Mouse (Mus musculus): ENCODE results near the gene Tnfaip8l2.
A peak's percentile ranks its signal among the peaks of the same experiment; 100 is the strongest.

Gene Tnfaip8l2

DNA sequence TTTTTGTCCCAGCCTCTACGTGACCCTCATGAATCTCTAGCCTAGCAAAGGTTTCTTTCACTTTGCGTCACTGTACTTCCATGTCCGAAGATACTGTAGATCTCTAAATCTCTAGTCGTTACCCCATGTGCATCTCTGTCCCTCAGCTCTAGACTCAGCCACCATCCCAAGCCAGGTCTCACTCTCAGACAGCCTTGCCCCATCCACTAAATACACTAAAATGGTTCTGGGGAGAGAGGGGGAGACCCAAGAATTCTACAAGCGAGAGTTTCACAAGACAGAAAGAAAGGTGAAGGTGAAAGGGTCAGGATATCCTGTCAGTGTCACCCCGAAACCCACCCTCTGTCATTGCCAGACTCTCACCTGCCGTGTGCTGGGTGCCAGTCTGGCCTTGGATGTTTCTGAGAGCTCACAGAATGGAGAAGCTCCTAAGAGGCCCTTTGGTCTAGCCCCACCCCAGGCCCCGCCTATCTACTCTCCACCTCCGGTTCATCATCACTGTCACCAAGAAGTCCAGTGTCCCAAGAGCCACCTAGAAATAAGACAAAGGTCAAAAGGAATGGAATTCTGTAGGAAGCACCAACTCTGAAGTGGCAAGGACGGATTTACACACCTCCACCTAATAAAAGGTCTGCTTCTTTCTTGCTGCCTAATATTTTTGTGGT is at the start of gene Tnfaip8l2:
TSS of gene Tnfaip8l2 (minus strand) at position 409 of the 665 bp plus-strand sequence.
- no peak for DNase-seq (ENCODE audit: low spot score)

DNA sequence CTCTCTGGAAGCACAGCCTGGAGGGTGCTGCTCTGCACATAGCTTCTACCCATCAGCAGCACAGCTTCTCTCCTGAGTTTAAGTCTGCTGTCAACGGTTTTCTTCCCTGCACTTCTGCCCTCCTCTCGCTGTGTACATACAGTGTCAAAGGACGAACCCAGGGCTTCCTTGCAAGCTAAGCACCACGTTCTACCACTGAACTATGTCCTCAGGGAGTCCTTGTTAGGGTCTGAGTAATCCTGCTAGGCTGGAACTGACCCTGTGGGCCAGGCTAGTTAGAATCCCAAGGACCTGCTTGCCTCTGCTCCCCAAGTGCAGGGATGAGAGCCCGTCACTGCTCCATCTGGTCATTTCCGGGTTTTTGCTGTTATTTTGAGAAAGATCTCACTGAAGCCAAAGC is 44.7 kb upstream of the Tnfaip8l2 start:
- DNase-seq (ENCODE audit: low spot score): no peak

DNA sequence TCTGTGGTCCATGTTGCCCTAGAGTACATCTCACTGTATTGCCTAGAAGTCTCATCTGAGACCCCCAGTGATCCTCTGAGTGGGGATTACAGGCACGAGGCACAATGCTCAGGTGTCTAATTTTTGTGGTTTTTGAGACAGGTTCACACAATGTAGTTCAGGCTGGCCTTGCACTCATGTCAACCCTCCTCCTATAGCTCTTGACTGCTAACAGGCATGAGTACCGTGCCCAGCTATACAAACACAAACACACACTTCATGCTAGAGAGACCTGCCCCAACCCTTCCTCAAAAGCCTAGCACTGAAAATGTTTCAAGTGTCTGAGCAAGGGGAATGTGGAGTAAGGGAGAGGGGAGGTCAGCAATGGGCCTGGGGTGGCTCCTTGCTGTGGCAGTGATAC is 43.9 kb upstream of the Tnfaip8l2 start:
- DNase-seq (ENCODE audit: low spot score): no peak

DNA sequence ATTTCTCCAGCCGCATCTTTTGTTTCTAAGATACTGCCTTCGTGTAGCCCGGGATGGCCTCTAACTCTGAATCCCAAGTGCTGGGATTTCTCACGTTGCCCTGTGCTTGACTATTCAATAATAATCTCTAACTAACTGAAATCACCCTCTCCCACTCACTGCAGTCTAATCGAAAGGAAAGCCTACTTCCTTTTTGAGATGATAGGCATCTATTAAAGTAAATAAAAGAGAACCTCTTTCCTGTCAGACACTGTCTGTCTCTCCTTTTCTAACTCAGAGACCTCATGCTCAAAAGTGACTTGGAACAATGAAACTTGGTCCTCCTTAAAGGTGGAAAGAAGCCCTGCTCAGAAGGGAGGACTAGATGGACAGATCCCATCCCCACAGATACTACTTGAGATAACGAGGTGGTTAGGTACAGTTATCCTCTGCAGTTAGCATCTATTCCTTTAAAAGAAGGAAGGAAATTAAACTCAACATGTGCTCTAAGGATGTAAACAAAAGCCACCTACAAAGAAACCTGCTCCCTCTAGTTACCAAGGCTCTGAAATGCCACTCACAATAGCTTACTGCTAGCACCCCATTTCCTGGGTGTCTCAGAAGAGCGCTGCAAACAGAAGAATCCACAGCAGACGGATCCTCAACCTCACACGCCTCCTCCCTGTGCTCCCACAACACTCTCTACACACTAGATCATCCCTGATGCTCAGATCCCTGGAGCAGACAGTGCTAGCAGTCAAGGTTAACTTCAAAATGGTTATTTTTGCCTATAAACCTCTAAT is 42.8 kb upstream of the Tnfaip8l2 start:
- no peak for DNase-seq (ENCODE audit: low spot score)

DNA sequence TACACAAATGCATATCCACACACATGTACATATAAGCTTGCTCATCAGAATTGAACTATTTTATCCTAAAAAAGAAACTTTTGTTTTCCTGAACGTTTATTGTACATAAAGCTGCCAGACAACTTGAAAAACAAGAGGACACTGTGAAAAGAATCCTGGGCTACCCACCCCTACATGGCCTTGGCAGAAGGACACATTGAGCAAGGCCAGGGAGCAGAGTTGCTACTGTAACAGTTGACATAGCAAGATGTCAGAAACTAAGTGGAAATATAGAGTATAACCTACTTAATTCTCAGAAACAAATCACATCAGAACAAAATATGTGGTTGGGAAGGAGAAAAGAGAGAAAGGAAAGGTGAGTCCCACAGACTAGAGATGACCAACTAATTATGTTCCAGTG is 39.7 kb upstream of the Tnfaip8l2 start:
- no peak for DNase-seq (ENCODE audit: low spot score)

DNA sequence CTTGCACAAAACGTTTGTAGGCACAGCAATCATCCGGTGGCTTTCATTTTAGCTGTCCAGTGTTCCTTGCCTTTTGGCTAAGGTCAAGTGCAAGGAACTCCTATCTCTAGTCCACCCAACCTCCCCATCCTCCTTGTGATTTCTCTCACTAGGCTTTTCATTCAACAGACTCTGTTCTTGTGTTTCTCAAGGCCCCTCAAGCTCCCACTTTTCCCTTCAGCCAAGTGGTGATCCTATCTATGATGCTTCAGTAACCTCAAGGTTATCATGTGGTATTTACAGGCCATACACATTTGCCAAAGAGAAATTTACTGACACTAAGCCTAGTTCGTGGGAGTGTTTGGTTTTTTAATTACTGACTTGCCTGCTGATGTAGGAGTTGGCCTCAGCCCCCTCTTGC is 37.7 kb upstream of the Tnfaip8l2 start:
- no peak for DNase-seq (ENCODE audit: low spot score)

DNA sequence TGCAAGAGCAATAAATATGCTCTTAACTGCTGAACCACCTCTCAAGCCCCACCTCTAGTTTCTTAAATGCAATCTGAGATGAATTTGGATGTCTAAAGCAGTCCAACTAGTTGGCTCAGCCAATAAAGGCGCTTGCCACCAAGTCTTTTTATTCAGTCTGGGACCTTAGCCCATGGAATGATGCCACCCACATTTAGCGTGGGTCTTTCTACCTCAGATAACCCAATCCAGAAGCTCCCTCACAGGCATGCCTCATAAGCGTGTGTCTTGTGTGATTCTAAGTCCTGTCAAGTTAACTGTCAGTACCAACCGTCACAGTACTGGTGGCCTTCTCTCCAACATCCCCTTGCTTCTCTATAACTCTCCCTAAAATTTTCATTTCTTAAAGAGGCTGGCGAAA is 36.8 kb upstream of the Tnfaip8l2 start:
- no peak for DNase-seq (ENCODE audit: low spot score)

DNA sequence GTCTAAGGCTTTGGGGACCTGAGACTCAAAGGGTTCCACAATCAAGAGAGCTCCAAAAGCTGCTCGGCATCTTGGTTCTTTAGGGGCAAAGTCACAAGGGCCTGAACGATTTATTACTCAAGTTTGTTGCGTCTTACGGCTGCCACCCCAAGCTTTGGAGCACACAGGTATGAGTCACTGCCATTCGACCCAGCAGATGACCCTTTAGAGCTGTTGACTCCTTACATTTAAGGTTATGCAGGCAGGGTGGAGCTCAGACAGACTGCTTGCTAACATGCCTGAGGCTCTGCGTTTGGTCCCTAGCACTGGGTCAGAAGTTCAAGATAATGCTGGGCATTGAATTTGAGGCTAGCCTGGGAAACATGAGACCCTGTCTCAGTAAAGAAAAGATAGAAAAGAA is 35.4 kb upstream of the Tnfaip8l2 start:
- DNase-seq (ENCODE audit: low spot score): no peak

DNA sequence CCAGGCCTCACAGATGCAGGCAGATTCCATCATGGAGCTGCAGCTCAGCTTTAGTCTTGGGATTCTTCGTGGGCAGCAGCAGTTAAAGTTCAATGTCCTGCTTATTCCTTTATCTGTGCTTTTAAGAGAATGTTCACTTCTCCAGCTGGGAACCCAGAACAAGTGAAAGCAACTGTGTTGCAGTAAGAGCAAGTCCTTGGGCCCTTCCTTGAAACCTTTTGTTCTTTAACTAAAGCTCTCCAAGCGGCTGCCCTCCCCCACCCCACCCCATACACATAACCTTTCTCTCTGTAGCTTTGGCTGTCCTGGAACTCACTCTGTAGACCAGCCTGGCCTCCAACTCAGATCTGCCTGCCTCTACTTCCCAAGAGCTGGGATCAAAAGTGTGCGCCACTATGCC is 34.3 kb upstream of the Tnfaip8l2 start:
- DNase-seq (ENCODE audit: low spot score): no peak

DNA sequence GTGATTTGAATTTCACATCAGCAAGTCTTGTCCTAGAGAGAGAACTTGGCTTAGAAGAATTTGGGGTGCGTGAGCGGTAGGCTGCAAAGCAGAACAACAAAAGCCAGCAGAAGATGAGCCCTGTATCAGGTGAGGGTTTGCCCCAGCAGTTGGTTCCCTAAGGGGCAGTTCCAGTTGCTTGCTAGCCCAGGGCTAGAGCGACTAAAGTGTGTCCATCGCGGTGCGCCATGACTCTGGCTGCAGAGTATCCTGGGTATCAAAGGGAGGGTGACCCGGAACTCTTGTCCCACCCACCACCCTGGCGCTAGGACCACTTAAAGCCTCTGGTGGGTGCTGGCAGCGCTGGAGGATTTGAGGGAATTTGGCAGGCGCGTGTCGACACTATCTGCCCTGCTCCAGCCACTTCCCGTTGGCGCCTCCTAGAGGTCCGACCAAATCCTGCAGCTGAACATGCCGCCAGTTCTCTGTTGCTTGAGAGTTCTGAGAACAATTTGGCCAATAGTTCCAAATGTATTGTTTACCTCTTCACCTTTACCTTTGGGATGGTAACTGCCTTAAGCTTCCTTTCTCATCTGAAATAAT is 31.9 kb upstream of the Tnfaip8l2 start:
- DNase-seq (ENCODE audit: low spot score): peak; percentile 43

DNA sequence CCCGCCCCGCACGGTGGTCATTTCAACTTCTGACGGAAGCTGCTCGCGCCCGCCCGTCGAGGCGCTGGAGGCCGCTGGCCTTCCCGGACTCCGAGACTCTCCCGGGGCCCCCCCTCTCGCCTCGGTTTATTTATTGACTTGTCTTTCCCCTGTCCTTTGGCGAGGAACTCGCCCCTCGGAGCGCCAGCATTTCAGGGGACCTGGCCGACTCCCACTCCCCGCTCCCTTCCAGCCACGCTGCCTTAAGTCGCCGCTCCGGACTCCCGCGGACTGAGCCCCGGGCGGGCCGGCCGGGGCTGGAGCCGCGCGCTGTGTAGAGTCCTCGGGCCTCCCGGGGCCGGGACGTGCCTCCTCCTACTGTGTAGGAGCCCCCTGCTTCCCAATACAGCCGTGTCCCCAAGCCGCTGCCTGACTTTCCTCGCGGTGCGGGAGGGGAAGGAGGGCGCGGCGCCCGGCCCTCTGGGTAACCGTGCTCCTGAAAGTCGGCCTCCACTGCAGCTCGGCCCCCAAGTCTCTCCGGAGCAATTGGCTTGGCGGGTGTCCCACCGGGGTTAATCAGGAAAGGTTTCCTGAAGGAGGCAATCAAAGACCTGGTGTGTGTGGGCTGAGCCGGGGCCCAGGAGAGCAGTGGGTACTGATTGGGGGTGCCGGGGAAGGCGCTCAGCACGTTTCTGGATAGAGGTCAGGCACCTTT is 31.2 kb upstream of the Tnfaip8l2 start:
- DNase-seq (ENCODE audit: low spot score): no peak

DNA sequence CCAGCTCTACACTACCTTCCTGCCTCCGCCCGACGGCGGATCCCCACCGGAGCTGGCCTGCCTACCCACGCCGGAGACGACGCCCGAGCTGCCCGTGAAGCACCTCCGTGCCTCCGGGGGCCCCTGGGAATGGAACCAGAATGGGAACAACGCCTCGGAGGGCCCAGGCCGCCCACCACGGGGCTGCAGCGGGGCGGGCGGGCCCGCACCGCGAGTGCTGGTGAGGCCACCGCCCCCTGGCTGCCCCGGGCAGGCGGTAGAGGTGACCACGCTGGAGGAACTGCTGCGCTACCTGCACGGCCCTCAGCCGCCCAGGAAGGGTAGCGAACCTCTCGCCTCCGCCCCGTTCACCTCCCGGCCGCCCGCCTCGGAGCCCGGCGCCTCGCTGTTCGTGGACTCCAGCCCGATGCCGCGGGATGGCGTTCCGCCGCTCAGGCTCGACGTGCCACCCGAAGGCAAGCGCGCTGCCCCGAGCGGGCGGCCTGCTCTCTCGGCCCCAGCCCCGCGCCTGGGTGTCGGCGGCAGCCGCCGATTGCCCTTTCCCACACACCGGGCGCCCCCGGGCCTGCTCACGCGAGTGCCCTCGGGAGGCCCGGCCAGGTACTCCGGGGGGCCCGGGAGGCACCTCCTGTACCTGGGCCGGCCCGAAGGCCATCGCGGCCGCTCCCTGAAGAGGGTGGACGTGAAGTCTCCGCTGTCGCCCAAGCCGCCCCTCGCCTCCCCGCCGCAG is 30.5 kb upstream of the Tnfaip8l2 start:
- no peak for DNase-seq (ENCODE audit: low spot score)

DNA sequence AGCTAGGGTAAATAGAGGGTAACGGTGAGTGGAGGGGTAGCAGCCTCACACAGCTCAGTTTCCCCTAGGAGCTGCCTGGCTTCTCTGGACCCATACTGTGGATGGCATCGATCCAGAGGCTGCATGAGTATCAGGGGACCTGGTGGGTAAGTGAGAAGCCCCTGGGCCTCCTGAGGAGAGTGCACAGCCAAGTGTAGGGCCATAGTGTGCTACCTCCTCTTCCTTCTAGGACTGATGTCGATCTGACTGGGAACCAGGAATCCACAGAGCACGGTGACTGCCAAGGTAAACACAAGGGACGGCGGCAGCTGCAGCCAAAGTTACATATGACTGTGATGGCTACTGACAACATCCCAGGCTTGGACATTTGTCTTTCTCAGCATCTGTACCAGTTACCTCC is 28.9 kb upstream of the Tnfaip8l2 start:
- no peak for DNase-seq (ENCODE audit: low spot score)

DNA sequence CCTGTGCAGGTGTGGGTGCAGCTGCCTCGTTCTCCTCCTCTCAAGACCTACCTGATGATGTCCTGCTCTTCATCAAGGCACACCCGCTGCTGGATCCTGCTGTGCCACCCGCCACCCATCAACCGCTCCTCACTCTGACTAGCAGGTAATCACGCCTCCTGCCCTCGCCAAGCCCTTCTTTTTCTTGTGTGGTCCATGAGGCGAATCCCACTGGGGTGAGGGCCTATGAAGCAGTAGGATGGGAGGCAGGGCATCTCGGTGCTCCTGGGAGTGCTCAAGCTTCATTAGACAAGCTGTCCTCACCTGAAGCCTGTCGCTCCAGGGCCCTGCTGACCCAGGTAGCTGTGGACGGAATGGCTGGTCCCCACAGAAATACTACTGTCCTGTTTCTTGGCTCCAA is 27.8 kb upstream of the Tnfaip8l2 start:
- DNase-seq (ENCODE audit: low spot score): no peak

DNA sequence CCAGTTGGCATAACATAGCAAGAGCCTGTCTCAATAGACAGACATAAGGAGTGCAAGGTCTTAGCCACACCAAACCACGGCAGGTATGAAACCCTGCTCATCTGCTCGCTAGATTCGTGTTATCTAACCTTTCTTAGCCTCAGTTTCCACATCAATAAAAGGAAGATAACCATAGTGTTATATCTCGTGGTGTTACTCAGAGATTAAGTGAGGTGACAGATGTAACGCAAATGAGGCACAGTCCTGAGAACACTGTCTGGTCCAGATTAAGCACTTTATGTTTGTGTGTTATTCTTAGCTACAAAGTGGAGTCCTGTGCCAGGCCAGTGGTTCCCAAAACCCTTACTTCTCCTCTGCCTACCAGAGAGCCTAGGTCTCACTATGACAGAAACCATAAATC is 22.7 kb upstream of the Tnfaip8l2 start:
- no peak for DNase-seq (ENCODE audit: low spot score)

DNA sequence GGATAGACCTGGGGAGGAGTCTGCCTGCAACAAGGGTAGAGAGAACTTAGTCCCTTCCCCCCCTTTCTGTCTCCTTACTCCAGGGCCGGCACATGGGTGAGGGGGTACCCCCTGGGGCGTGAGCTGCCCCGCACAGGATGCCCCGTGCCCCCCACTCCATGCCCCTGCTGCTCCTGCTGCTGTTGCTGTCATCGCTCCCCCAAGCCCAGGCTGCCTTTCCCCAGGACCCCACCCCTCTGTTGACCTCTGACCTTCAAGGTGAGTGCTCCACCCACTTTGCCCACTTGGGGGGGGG is 22.0 kb upstream of the Tnfaip8l2 start:
- DNase-seq (ENCODE audit: low spot score): no peak

DNA sequence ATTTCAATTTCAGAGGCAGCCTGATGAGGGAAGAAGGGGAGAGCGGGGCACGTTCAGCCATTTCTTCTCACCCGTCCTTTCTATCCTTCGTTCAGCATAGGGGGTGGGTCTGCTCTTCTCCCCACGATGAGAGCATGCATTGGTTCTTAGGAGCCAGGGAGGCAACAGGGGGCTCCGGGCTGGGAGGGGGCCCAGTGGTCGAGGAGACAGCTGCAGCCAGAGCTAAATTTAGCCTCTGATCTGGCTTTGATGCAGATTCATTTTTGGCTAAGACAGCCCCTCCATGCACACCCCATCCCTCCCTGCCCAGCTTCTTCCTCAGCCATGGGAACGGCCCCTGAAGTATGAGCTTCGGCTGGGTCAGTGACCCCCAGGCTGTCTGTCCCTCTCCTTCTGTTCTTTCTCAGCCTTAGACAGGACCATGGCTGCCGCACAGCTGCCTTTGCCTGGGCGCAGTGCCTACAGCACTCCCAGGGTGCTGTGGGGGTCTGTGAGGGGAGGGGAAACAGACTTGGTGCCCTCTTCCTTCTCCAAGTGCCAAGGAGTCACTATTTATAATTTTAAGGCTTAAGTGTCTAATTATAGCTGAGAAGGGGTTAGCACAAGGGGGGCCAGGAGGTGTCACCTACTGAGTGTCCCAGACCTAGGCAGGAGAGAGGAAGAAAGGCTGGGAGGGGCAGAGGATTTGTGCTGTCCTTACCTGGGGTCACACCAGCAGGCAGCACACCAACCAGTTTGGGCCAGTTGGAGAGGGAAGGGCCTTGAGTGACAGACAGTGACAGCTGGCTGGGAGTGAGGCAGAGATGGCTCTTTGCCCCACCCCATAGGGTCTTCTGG is 21.5 kb upstream of the Tnfaip8l2 start:
- DNase-seq (ENCODE audit: low spot score): no peak

DNA sequence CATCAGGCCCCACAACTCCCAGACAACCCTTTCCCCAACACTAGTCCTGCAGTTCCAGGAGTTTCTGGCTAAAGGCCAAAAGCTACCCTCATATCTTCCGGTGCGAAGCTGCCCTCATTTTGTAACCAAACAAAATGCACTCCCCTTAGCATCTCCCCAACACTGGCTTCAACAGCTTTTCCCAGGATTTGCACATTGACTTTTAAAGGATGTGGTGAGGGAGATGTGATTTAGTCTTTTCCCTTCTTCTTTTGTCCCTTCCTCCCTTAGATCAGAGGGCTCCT is 20.1 kb upstream of the Tnfaip8l2 start:
- DNase-seq (ENCODE audit: low spot score): no peak

DNA sequence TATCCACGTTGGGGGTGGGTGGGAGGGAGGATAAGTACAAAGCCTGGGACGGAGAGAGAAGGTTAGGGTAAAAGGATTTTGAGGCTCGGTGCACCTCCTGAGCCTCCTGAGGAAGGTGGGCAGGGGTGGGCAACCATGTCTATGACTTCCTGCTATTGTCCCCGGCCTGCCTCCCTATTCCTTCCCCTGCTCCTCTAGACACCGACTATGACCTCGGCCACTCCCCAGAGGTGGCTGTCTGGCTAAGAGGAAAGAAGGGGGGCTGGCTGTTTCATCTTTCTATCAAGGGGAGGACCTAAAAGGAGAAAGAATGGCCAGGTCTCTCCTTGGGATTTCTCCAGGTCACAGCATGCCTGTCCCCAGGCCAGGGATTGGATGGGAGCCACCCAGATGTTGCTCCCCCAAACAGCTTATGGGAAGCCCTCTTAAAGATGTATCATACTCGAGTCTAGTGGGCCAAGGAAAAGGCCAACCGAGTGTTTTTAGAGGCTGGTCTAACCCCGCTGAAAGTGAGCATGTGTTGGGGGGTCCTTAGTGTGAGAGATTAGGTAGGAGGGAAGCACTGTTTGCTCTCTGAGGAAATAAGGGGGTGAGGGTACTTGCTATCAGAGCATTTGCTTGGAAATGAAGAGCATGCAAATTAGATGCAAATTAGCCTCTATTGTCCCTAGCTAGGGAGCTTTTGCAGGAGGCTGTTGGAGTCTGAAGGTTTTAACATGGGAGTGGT is 19.6 kb upstream of the Tnfaip8l2 start:
- no peak for DNase-seq (ENCODE audit: low spot score)

DNA sequence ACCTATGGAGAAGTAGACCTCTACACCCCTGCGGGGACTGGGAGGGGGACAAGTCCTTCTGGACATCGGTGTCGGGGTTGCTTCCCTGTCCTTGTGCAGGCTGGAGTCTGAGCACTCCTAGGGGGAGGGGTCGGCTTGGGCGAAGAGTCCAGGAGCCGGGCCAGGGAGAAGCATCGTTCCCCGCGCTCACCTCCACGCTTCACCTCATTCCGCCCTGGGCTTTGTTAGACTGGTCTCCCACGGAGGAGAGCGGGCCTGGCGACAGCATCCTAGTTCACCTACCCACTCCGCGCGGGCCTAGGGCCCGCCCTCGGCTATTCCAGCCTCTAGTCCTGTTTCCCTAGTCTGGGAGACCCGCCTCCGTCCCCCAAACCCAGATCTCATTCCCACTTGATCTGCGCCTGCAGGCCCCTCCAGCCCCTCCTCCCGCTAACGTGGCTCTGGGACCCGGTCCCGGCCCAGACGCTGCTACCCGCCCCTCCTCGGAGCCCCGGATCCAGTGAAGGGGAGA is 18.9 kb upstream of the Tnfaip8l2 start:
- no peak for DNase-seq (ENCODE audit: low spot score)

Data from left cerebral cortex, adult 11 months (tissue).